ENCODE assay signal across 8 mouse cellular contexts in the genomic region with DNA sequence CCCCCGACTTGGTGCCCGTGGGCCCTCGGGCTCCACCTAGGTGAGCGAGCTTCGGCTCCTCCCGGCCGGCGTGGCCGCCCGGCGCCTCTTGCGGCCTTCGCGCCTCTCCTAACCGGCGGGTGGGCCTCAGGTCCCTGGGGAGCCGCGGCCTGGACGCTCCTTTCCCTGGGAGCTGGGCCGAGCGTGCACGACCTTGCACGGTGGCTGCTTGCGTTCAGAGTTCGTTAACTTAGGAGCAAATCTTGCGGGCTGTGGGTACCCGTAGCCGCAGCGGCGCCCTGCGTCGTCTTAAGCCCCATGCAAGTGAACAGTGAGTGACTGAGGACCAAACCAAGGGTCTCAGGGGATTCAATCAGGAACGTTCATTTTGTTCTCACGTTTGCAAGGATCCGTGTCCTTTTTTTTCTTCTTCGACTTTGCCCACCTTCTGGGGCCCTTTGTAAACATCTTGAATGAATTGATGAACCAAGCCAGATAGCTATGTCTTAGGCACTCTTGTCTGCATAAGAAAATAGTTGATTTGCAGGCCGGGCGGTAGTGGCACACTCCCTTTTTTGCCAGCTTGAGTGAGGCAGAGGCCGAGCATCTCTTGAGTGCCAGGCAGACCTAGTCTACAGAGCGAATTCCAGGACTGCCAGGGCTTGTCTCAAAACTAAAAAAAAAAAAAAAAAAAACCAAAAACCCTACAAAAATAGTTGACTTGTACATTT. TPM values are rescaled to one million over a fixed set of nuclear protein-coding genes. Genes with fewer than 3 reads are reported as not detected.
DNase-seq lines count a peak whose midpoint lies in the region; ATAC-seq lines count a peak whose summit lies in the region.

No protein-coding gene starts in this region.

- H3K27ac ChIP-seq in embryonic facial prominence, embryonic 14.5 days (replicated peaks; ENCODE audit: low read depth, low read length): peak overlapping the region; percentile 83
- H3K27ac ChIP-seq in intestine, embryonic 15.5 days: peak overlapping the region; percentile 78
- H3K27ac ChIP-seq in midbrain, embryonic 14.5 days (replicated peaks; ENCODE audit: low read depth, low read length): peak overlapping the region; percentile 55; the same call in 1 of the 2 replicates

- H3K9me3 ChIP-seq in embryonic facial prominence, embryonic 14.5 days (ENCODE audit: control insufficient read depth, low read length): no peaks in the 10 kb centered on the region
- H3K9me3 ChIP-seq in intestine, embryonic 15.5 days: no peaks in the 10 kb centered on the region
- H3K9me3 ChIP-seq in midbrain, embryonic 14.5 days (ENCODE audit: control insufficient read depth, low read length): no peaks in the 10 kb centered on the region

- DNase-seq in cerebellum, postnatal 10 days: peak; percentile 9 to 17
- DNase-seq in cerebellum, adult 11-12 months: no peak
- DNase-seq in ovary, adult 18-20 months (ENCODE audit: low spot score): peak; percentile 7
- no peak for DNase-seq in ovary, postnatal 36 days (ENCODE audit: low spot score)
- peak; percentile 54 for DNase-seq in embryonic facial prominence, embryonic 14.5 days (ENCODE audit: low spot score)
- DNase-seq in midbrain, embryonic 14.5 days: peak; percentile 60
- no peak for DNase-seq in gastrocnemius, adult 18-20 months (ENCODE audit: low spot score)

- peak; percentile 71 for ATAC-seq in embryonic facial prominence, embryonic 14.5 days (ENCODE audit: low read depth)
- ATAC-seq in intestine, embryonic 15.5 days: peak; percentile 85
- ATAC-seq in midbrain, embryonic 14.5 days (ENCODE audit: low FRiP score, low TSS enrichment): no peak; the same call in 1 of the 2 replicates

- peak overlapping the region; percentile 98 for H3K4me3 ChIP-seq in embryonic facial prominence, embryonic 14.5 days (ENCODE audit: low read depth, low read length)
- H3K4me3 ChIP-seq in intestine, embryonic 15.5 days (replicated peaks): peak overlapping the region; percentile 89
- H3K4me3 ChIP-seq in midbrain, embryonic 14.5 days (replicated peaks; ENCODE audit: low read depth, low read length): peak overlapping the region; percentile 91

- peaks cover 4% of the 10 kb centered on the region; the same call in 1 of the 2 replicates for H3K4me1 ChIP-seq in embryonic facial prominence, embryonic 14.5 days (ENCODE audit: control insufficient read depth, insufficient read depth, low read length)
- peaks cover 3% of the 10 kb centered on the region; the same call in 1 of the 2 replicates for H3K4me1 ChIP-seq in intestine, embryonic 15.5 days (replicated peaks)
- H3K4me1 ChIP-seq in midbrain, embryonic 14.5 days (ENCODE audit: control insufficient read depth, insufficient read depth, low read length): peaks cover 8% of the 10 kb centered on the region

- H3K27me3 ChIP-seq in embryonic facial prominence, embryonic 14.5 days (replicated peaks; ENCODE audit: control insufficient read depth, insufficient read depth, low read length): no peaks in the 10 kb centered on the region
- H3K27me3 ChIP-seq in intestine, embryonic 15.5 days (replicated peaks): no peaks in the 10 kb centered on the region
- no peaks in the 10 kb centered on the region for H3K27me3 ChIP-seq in midbrain, embryonic 14.5 days (ENCODE audit: control insufficient read depth, insufficient read depth, low read length)

- H3K36me3 ChIP-seq in embryonic facial prominence, embryonic 14.5 days (ENCODE audit: control insufficient read depth, insufficient read depth, low read length): peaks cover 36% of the 10 kb centered on the region
- H3K36me3 ChIP-seq in intestine, embryonic 15.5 days: peaks cover 12% of the 10 kb centered on the region; the same call in 1 of the 2 replicates
- peaks cover 16% of the 10 kb centered on the region for H3K36me3 ChIP-seq in midbrain, embryonic 14.5 days (ENCODE audit: control insufficient read depth, insufficient read depth, low read length)

- WGBS in embryonic facial prominence, embryonic 14.5 days: under 1% methylated on average over 16 of the region's 40 CpGs
- under 1% methylated on average over 40 of the region's 40 CpGs for WGBS in intestine, embryonic 15.5 days
- under 1% methylated on average over 40 of the region's 40 CpGs for WGBS in midbrain, embryonic 14.5 days

- H3K4me2 ChIP-seq in embryonic facial prominence, embryonic 14.5 days (ENCODE audit: low read depth, low read length): peak overlapping the region; percentile 79
- peak overlapping the region; percentile 72 for H3K4me2 ChIP-seq in intestine, embryonic 15.5 days (replicated peaks)
- H3K4me2 ChIP-seq in midbrain, embryonic 14.5 days (ENCODE audit: low read length): peak overlapping the region; percentile 91

- peak overlapping the region; percentile 95 for H3K9ac ChIP-seq in embryonic facial prominence, embryonic 14.5 days (ENCODE audit: low read depth, low read length)
- H3K9ac ChIP-seq in intestine, embryonic 15.5 days: peak overlapping the region; percentile 86
- H3K9ac ChIP-seq in midbrain, embryonic 14.5 days (replicated peaks; ENCODE audit: low read length): peak overlapping the region; percentile 63

RNA-seq across cellular contexts. Expression of gene Topbp1, which starts 0.5 kb away (rescaled TPM):
- 56.5 and 63.2 TPM in 2 replicates for polyA plus RNA-seq in embryonic facial prominence, embryonic 14.5 days (2014; fragmentation: Nextera tagmentation; extraction: Ambion mirVana)
- 55.4 and 62.3 TPM in 2 replicates for polyA plus RNA-seq in intestine, embryonic 15.5 days (2015; fragmentation: Nextera tagmentation; extraction: Ambion mirVana)
- polyA plus RNA-seq in midbrain, embryonic 14.5 days (2014; fragmentation: Nextera tagmentation; extraction: Ambion mirVana): 16.4 and 23.8 TPM in 2 replicates
- total RNA-seq in gastrocnemius, adult 18-20 months (2021): 1 to 10 TPM; 6.6 to 6.9 TPM

RNA-seq across cellular contexts. Expression of gene 1300017J02Rik, which starts 0.6 kb away (rescaled TPM):
- 0.67 and 0.71 TPM in 2 replicates for polyA plus RNA-seq in embryonic facial prominence, embryonic 14.5 days (2014; fragmentation: Nextera tagmentation; extraction: Ambion mirVana)
- polyA plus RNA-seq in intestine, embryonic 15.5 days (2015; fragmentation: Nextera tagmentation; extraction: Ambion mirVana): 2.3 and 2.4 TPM in 2 replicates
- 0.14 TPM in 1 of 2 replicates, not detected in the other for polyA plus RNA-seq in midbrain, embryonic 14.5 days (2014; fragmentation: Nextera tagmentation; extraction: Ambion mirVana)
- total RNA-seq in gastrocnemius, adult 18-20 months (2021): not detected

Comparison
In these comparisons a context has a peak if more than half of its experiments do, and no peak if none do; other contexts are left out.
1. DNase-seq: peak in cerebellum, postnatal 10 days (2 of 2), ovary, adult 18-20 months (single experiment), embryonic facial prominence, embryonic 14.5 days (single experiment) and midbrain, embryonic 14.5 days (single experiment); none in cerebellum, adult 11-12 months (single experiment), ovary, postnatal 36 days (single experiment) and gastrocnemius, adult 18-20 months (single experiment).
2. Peak in every context shown above with its lines, with median percentiles within 50 percentile points of each other: H3K27ac ChIP-seq, H3K4me2 ChIP-seq, H3K4me3 ChIP-seq and H3K9ac ChIP-seq.